Mouse (Mus musculus) intestine, embryonic 16.5 days (tissue): ENCODE data around the gene Olfr728. TPM values are rescaled to one million over a fixed set of nuclear protein-coding genes. Genes with fewer than 3 reads are reported as not detected.

Experiments
- ATAC-seq: fragments of 200-750 bp; cut with Nextera tagmentation; 2 replicates; pipeline ENCODE4 v1.8.0; 2017; ENCODE audit warnings: moderate TSS enrichment, moderate library complexity
- H3K27ac ChIP-seq: fragments of 300-500 bp; sonication (generic); 2 replicates; pipeline ENCODE4 v1.5.1; 2014; ENCODE audit warnings: mild to moderate bottlenecking, low read length
- H3K27me3 ChIP-seq: fragments of 300-500 bp; sonication (generic); replicated peaks from 2 replicates; pipeline ENCODE4 v1.6.1; 2014; ENCODE audit warnings: low read length, control low read depth, mixed read lengths; ENCODE audit not compliant: control insufficient read depth, insufficient read depth
- H3K36me3 ChIP-seq: fragments of 300-500 bp; sonication (generic); 2 replicates; pipeline ENCODE4 v1.6.1; 2014; ENCODE audit warnings: low read length, control low read depth; ENCODE audit not compliant: control insufficient read depth, insufficient read depth
- H3K4me1 ChIP-seq: fragments of 300-500 bp; sonication (generic); 2 replicates; pipeline ENCODE4 v1.6.1; 2014; ENCODE audit warnings: low read length, control low read depth, mixed read lengths; ENCODE audit not compliant: control insufficient read depth, insufficient read depth
- H3K4me2 ChIP-seq: fragments of 300-500 bp; sonication (generic); 2 replicates; pipeline ENCODE4 v1.6.1; 2014; ENCODE audit warnings: low read depth, low read length, control low read depth
- H3K4me3 ChIP-seq: fragments of 300-500 bp; sonication (generic); 2 replicates; pipeline ENCODE4 v1.5.1; 2014; ENCODE audit warnings: mild to moderate bottlenecking, low read length
- H3K9ac ChIP-seq: fragments of 300-500 bp; sonication (generic); 2 replicates; pipeline ENCODE4 v1.6.1; 2014; ENCODE audit warnings: low read depth, low read length
- H3K9me3 ChIP-seq: fragments of 300-500 bp; sonication (generic); 2 replicates; pipeline ENCODE4 v1.6.1; 2016; ENCODE audit warnings: low read length, control low read depth; ENCODE audit not compliant: control insufficient read depth
- WGBS: fragments of 180-500 bp; shearing (Covaris S2); extraction: QIAGEN DNeasy Blood & Tissue Kit; methylation state at CpG from one replicate; pipeline ENCODE4 v1.1.7; 2014; 5-methylcytosine and 5-hydroxymethylcytosine counted together
- polyA plus RNA-seq: library from polyadenylated mRNA; unstranded; fragments of >200 nt; fragmentation: Nextera tagmentation; extraction: Ambion mirVana; gene quantifications from 2 replicates; pipeline ENCODE4 v1.2.1, GENCODE M21; 2015

Olfr728 gene
- not detected in 2 replicates for polyA plus RNA-seq

- Histone ChIP-seq H3K4me1 (no peaks in the 10 kb centered on the region), H3K9ac (no peak within 1 kb of the TSS), H3K27ac (no peak within 1 kb of the TSS), H3K4me3 (no peak within 1 kb of the TSS), H3K4me2 (no peak within 1 kb of the TSS), H3K36me3 (no peaks in the 10 kb centered on the region), H3K27me3 (no peaks in the 10 kb centered on the region), H3K9me3 (no peaks in the 10 kb centered on the region)
- no peak for ATAC-seq
- 89% methylated on average over 5 of the region's 5 CpGs for WGBS
Measured at GRCm38 (mm10) chr14:50142580-50142979, at the start of gene Olfr728. Gene Olfr728 (minus strand): TSS chr14:50142680.

GRCm38 (mm10) chr14:50188098-50188497 lies 45.6 kb upstream of the Olfr728 start, which contains the start of gene Olfr730:
Gene Olfr730 (minus strand): TSS chr14:50188198.
- no peaks in the 10 kb centered on the region for H3K27me3 ChIP-seq
- H3K9me3 ChIP-seq, result no peaks in the 10 kb centered on the region
- ATAC-seq, result no peak
- H3K4me3 ChIP-seq, result no peak within 1 kb of the TSS
- no peak within 1 kb of the TSS for H3K4me2 ChIP-seq
- H3K36me3 ChIP-seq, result no peaks in the 10 kb centered on the region
- H3K4me1 ChIP-seq, result no peaks in the 10 kb centered on the region
- H3K9ac ChIP-seq, result no peak within 1 kb of the TSS
- no peak within 1 kb of the TSS for H3K27ac ChIP-seq
- WGBS, result 41% methylated on average over 1 of the region's 1 CpGs

GRCm38 (mm10) chr14:50152810-50153209 lies 10.3 kb upstream of the Olfr728 start, which contains the start of gene Olfr729:
Gene Olfr729 (minus strand): TSS chr14:50152910.
- no peak within 1 kb of the TSS for H3K4me3 ChIP-seq
- H3K9me3 ChIP-seq, result no peaks in the 10 kb centered on the region
- H3K27ac ChIP-seq, result no peak within 1 kb of the TSS
- no peaks in the 10 kb centered on the region for H3K4me1 ChIP-seq
- no peak for ATAC-seq
- no peaks in the 10 kb centered on the region for H3K27me3 ChIP-seq
- H3K9ac ChIP-seq, result no peak within 1 kb of the TSS
- no peaks in the 10 kb centered on the region for H3K36me3 ChIP-seq
- H3K4me2 ChIP-seq, result no peak within 1 kb of the TSS

- no peak for ATAC-seq
- Histone ChIP-seq H3K27me3 (no peaks in the 10 kb centered on the region), H3K9me3 (no peaks in the 10 kb centered on the region), H3K4me3 (no peak within 1 kb of the TSS), H3K9ac (no peak within 1 kb of the TSS), H3K4me1 (no peaks in the 10 kb centered on the region), H3K27ac (no peak within 1 kb of the TSS), H3K36me3 (no peaks in the 10 kb centered on the region), H3K4me2 (no peak within 1 kb of the TSS)
- 93% methylated on average over 1 of the region's 1 CpGs for WGBS
Measured at GRCm38 (mm10) chr14:50122886-50123285, 19.6 kb downstream of the Olfr728 start, which contains the start of gene Olfr727. Gene Olfr727 (plus strand): TSS chr14:50123186.

- no peak for ATAC-seq
Measured at GRCm38 (mm10) chr14:50090853-50091252, 51.6 kb downstream of the Olfr728 start, which contains the start of gene Olfr726. Gene Olfr726 (minus strand): TSS chr14:50090953.

More at GRCm38 (mm10) chr14:50090853-50091252, 51.6 kb downstream of the Olfr728 start, which contains the start of gene Olfr726:
- no peak within 1 kb of the TSS for H3K4me3 ChIP-seq
- H3K27me3 ChIP-seq, result no peaks in the 10 kb centered on the region
- H3K36me3 ChIP-seq, result no peaks in the 10 kb centered on the region
- no peak within 1 kb of the TSS for H3K9ac ChIP-seq
- no peaks in the 10 kb centered on the region for H3K9me3 ChIP-seq
- no peak within 1 kb of the TSS for H3K4me2 ChIP-seq
- H3K27ac ChIP-seq, result no peak within 1 kb of the TSS
- 60% methylated on average over 1 of the region's 1 CpGs for WGBS
- H3K4me1 ChIP-seq, result no peaks in the 10 kb centered on the region

Other genes starting within 250 kb of the Olfr728 start
- not detected in 2 replicates for gene Olfr722, start 240.7 kb downstream of the Olfr728 start, polyA plus RNA-seq
- gene Olfr723, start 210.9 kb downstream of the Olfr728 start, polyA plus RNA-seq, result not detected in 2 replicates
- gene Olfr724, start 179.4 kb downstream of the Olfr728 start, polyA plus RNA-seq, result not detected in 2 replicates
- gene Olfr725, start 102.3 kb downstream of the Olfr728 start, polyA plus RNA-seq, result not detected in 2 replicates
- gene Olfr726, start 51.7 kb downstream of the Olfr728 start, polyA plus RNA-seq, result not detected in 2 replicates
- not detected in 2 replicates for gene Olfr727, start 19.5 kb downstream of the Olfr728 start, polyA plus RNA-seq
- not detected in 2 replicates for gene Olfr729, start 10.2 kb upstream of the Olfr728 start, polyA plus RNA-seq
- not detected in 2 replicates for gene Olfr730, start 45.5 kb upstream of the Olfr728 start, polyA plus RNA-seq
- not detected in 2 replicates for gene Olfr731, start 99.2 kb upstream of the Olfr728 start, polyA plus RNA-seq
- gene Olfr732, start 141.5 kb upstream of the Olfr728 start, polyA plus RNA-seq, result not detected in 2 replicates
- not detected in 2 replicates for gene Olfr733, start 158.8 kb upstream of the Olfr728 start, polyA plus RNA-seq
- not detected in 2 replicates for gene Olfr734, start 184.1 kb upstream of the Olfr728 start, polyA plus RNA-seq
- not detected in 2 replicates for gene Olfr735, start 206.2 kb upstream of the Olfr728 start, polyA plus RNA-seq
- gene Tlr11, start 215.2 kb upstream of the Olfr728 start, polyA plus RNA-seq, result 0.05 and 0.10 TPM in 2 replicates
- gene Olfr736, start 238.5 kb upstream of the Olfr728 start, polyA plus RNA-seq, result not detected in 2 replicates